Mouse (Mus musculus) WW6 (cell line): ENCODE measurements around the gene H2-Ke6.

Experiments
- DNase-seq: peaks from one replicate; pipeline ENCODE4 v3.0.0-alpha.2; 2013; ENCODE audit warnings: low read depth, low spot score

The H2-Ke6 gene

GRCm38 (mm10) chr17:34027656-34028223 lies at the start of gene H2-Ke6:
Gene H2-Ke6 (minus strand): TSS chr17:34028060.
- DNase-seq = peak; percentile 89

- DNase-seq = peak; percentile 56
Observed at GRCm38 (mm10) chr17:34077549-34077948, 49.7 kb upstream of the H2-Ke6 start.

GRCm38 (mm10) chr17:34075271-34075670 lies 47.4 kb upstream of the H2-Ke6 start:
- DNase-seq = no peak

- no peak for DNase-seq
Observed at GRCm38 (mm10) chr17:34072091-34072490, 44.2 kb upstream of the H2-Ke6 start.

GRCm38 (mm10) chr17:34068864-34069263 lies 41.0 kb upstream of the H2-Ke6 start:
- no peak for DNase-seq

GRCm38 (mm10) chr17:34057224-34057623 lies 29.4 kb upstream of the H2-Ke6 start:
- no peak for DNase-seq

GRCm38 (mm10) chr17:34047404-34048050 lies 19.7 kb upstream of the H2-Ke6 start:
- DNase-seq = no peak

GRCm38 (mm10) chr17:34045941-34046340 lies 18.1 kb upstream of the H2-Ke6 start:
- no peak for DNase-seq

- DNase-seq = no peak
Observed at GRCm38 (mm10) chr17:34039562-34040450, 11.9 kb upstream of the H2-Ke6 start.

GRCm38 (mm10) chr17:34038878-34039561 lies 11.2 kb upstream of the H2-Ke6 start, which contains the start of gene Col11a2:
Gene Col11a2 (plus strand): TSS chr17:34039437.
- no peak for DNase-seq

- no peak for DNase-seq
Observed at GRCm38 (mm10) chr17:34038440-34038839, 10.6 kb upstream of the H2-Ke6 start.

GRCm38 (mm10) chr17:34037241-34037640 lies 9.4 kb upstream of the H2-Ke6 start:
- DNase-seq = no peak

- no peak for DNase-seq
Observed at GRCm38 (mm10) chr17:34036647-34037046, 8.8 kb upstream of the H2-Ke6 start.

GRCm38 (mm10) chr17:34035517-34035916 lies 7.7 kb upstream of the H2-Ke6 start:
- no peak for DNase-seq

- no peak for DNase-seq
Observed at GRCm38 (mm10) chr17:34034064-34034463, 6.2 kb upstream of the H2-Ke6 start.

- no peak for DNase-seq
Observed at GRCm38 (mm10) chr17:34033441-34033840, 5.6 kb upstream of the H2-Ke6 start.

- DNase-seq = no peak
Observed at GRCm38 (mm10) chr17:34032806-34033205, 4.9 kb upstream of the H2-Ke6 start.

GRCm38 (mm10) chr17:34032174-34032632 lies 4.3 kb upstream of the H2-Ke6 start:
- no peak for DNase-seq

- peak; percentile 94 for DNase-seq
Observed at GRCm38 (mm10) chr17:34031465-34032173, 3.8 kb upstream of the H2-Ke6 start, which contains the start of the genes Slc39a7 and Rxrb. Gene Slc39a7 (minus strand): TSS chr17:34031682. Gene Rxrb (plus strand): TSS chr17:34031812.

- no peak for DNase-seq
Observed at GRCm38 (mm10) chr17:34030861-34031326, 3.0 kb upstream of the H2-Ke6 start.
